Mouse (Mus musculus): ENCODE data around the gene Arl4c.

DNA sequence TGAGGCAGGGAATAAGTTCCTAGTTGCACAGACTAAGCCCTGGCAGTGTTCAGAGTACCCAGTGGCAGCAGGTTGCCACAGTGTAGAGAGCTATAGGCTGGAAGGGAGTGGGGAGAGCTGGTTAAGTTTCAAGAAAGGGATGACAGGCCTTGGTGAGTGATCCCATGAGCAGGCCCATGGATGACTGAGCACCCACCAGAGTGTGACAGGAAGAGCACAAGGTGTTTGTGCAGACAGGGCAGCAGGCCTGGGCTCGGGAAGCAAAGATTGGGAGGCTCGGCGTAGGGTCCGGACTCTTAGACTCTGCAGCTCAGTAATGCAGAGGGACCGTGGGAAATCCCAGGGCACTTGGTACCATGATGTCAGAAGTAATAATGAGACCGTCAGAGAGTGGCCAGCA is 49.3 kb upstream of the Arl4c start:
- TF ChIP-seq CTCF (IDR thresholded peaks at IDR 0.05; ENCODE audit: insufficient read depth, low read length), result no peak
- TF ChIP-seq POLR2A (IDR thresholded peaks at IDR 0.05; ENCODE audit: borderline replicate concordance, extremely low read depth, low read depth, low read length), result no peak

Measured in lung, adult 2 months (tissue).